Mouse (Mus musculus) small intestine, adult 2 months (tissue): ENCODE results near the gene Dop1a.

ENCODE experiments used
- CTCF ChIP-seq: fragments of 200-500 bp; IDR thresholded peaks from 2 replicates; pipeline ENCODE4 v1.5.1; 2012; ENCODE audit warnings: low read depth, mild to moderate bottlenecking, control low read depth, inconsistent platforms, low read length, moderate library complexity, mixed read lengths; ENCODE audit not compliant: insufficient replicate concordance, insufficient read length; ENCODE audit errors: extremely low read depth
- POLR2A ChIP-seq: fragments of 200-500 bp; IDR thresholded peaks from 2 replicates; pipeline ENCODE4 v1.6.1; 2012; ENCODE audit warnings: low read depth, mild to moderate bottlenecking, control low read depth, inconsistent platforms, low read length, moderate library complexity

GRCm38 (mm10) chr9:86554641-86555040, 87.7 kb downstream of the Dop1a start:
- TF ChIP-seq POLR2A (no peak), CTCF (no peak)
